Mouse (Mus musculus): ENCODE measurements around the gene Akap8. TPM values are rescaled to one million over a fixed set of nuclear protein-coding genes. Genes with fewer than 3 reads are reported as not detected.

Akap8 gene
- total and polyA plus RNA-seq, 3 experiments, result 67.3 to 272 (median 132) TPM

DNA sequence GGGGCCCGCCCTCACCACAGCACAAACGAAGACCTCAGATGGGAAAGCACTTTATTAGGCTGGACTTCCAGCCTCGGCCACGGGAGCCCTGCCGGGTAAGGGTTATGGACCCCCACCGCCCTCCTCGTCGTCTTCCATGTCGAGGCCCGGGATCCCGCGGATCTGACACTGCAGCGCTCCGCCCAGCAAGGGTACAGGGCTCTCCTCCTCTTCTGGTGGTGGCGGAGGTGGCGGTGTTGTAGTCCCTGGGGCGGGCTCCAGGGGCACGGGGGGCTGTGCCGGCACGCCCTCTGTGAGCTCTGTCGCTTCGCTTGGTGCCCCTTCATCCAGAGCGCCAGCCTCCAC lies 324 bp upstream of the Akap8 start:
- peak overlapping the region; percentile 93 for H3K4me3 ChIP-seq (ENCODE audit: low read depth, low read length)
- no peaks in the 10 kb centered on the region for H3K9me3 ChIP-seq (replicated peaks)
- no peaks in the 10 kb centered on the region for H3K27me3 ChIP-seq (ENCODE audit: insufficient read depth, low read length)
- TF ChIP-seq CTCF (IDR thresholded peaks at IDR 0.05; ENCODE audit: low read depth, low read length) (no peak), GATA2 (IDR thresholded peaks at IDR 0.05; ENCODE audit: borderline replicate concordance, low read depth, low read length) (no peak), GATA1 (IDR thresholded peaks at IDR 0.05; ENCODE audit: borderline replicate concordance, low read length) (no peak), TAL1 (conservative IDR thresholded peaks at IDR 0.05; ENCODE audit: low read depth, low read length) (no peak), POLR2AphosphoS5 (IDR thresholded peaks at IDR 0.05; ENCODE audit: insufficient replicate concordance, low read depth, low read length) (no peak)
- DNase-seq (ENCODE audit: low spot score) (peak; percentile 75), ATAC-seq (ENCODE audit: extremely low read depth, insufficient number of reproducible peaks, low FRiP score, poor library complexity, severe bottlenecking) (peak; percentile 24; the same call in 1 of the 2 replicates)
- H3K4me1 ChIP-seq (ENCODE audit: insufficient read depth, low read depth, low read length), result peaks cover 49% of the 10 kb centered on the region
- peaks cover 73% of the 10 kb centered on the region for H3K36me3 ChIP-seq (replicated peaks)

DNA sequence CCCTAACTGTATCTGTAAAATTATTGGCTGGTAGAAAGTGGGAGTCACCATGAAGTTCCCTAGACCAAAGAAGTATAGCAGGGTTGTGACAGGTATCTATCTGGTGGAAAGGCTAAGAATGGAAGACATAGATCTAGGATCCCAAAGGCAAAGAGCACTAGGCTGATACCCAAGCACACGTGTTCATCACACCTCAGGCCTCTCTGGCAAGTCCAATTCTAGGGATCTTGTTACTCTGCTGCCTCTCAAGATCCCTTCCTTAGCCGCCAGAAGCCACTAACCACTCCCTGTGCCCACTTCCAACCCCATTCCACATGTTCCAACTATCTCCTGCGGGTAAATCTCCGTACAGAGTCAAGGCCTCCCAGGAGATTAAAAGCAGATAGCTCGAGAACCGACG lies 1.1 kb downstream of the Akap8 start:
- H3K4me1 ChIP-seq (ENCODE audit: insufficient read depth, low read depth, low read length), result peaks cover 56% of the 10 kb centered on the region
- no peaks in the 10 kb centered on the region for H3K9me3 ChIP-seq (replicated peaks)
- DNase-seq (ENCODE audit: low spot score), result peak; percentile 26
- H3K36me3 ChIP-seq (replicated peaks), result peaks cover 75% of the 10 kb centered on the region
- peak overlapping the region; percentile 93 for H3K4me3 ChIP-seq (ENCODE audit: low read depth, low read length)
- H3K27me3 ChIP-seq (ENCODE audit: insufficient read depth, low read length), result no peaks in the 10 kb centered on the region
- no peak for TF ChIP-seq GATA1 (IDR thresholded peaks at IDR 0.05; ENCODE audit: borderline replicate concordance, low read length)
- TF ChIP-seq TAL1 (conservative IDR thresholded peaks at IDR 0.05; ENCODE audit: low read depth, low read length), result no peak
- TF ChIP-seq GATA2 (IDR thresholded peaks at IDR 0.05; ENCODE audit: borderline replicate concordance, low read depth, low read length), result no peak
- no peak for TF ChIP-seq POLR2AphosphoS5 (IDR thresholded peaks at IDR 0.05; ENCODE audit: insufficient replicate concordance, low read depth, low read length)
- no peak for TF ChIP-seq CTCF (IDR thresholded peaks at IDR 0.05; ENCODE audit: low read depth, low read length)
- no peak for ATAC-seq (ENCODE audit: extremely low read depth, insufficient number of reproducible peaks, low FRiP score, poor library complexity, severe bottlenecking)

DNA sequence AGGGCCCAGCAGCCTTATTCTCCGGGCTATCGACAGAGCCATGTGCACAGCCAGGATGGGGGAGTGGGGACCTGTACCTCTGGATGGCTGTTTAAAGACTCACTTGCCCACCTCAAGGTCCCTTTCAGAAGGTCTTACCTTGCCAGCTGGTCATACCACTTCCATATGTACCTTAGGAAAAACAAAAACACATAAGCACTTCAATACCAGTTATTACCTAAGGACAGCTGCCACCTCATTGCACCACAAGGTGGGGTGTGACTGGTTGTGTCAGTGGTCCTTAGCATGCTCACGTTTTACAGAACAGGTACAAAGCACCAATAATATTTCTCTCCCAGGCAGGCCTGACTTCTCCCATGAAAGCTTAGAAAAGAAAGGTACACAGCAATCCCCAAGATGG lies 3.3 kb downstream of the Akap8 start:
- no peak for TF ChIP-seq POLR2AphosphoS5 (IDR thresholded peaks at IDR 0.05; ENCODE audit: insufficient replicate concordance, low read depth, low read length)
- TF ChIP-seq CTCF (IDR thresholded peaks at IDR 0.05; ENCODE audit: low read depth, low read length), result no peak
- TF ChIP-seq GATA2 (IDR thresholded peaks at IDR 0.05; ENCODE audit: borderline replicate concordance, low read depth, low read length), result no peak
- no peak for TF ChIP-seq TAL1 (conservative IDR thresholded peaks at IDR 0.05; ENCODE audit: low read depth, low read length)
- TF ChIP-seq GATA1 (IDR thresholded peaks at IDR 0.05; ENCODE audit: borderline replicate concordance, low read length), result no peak
- DNase-seq (ENCODE audit: low spot score), result no peak
- Histone ChIP-seq H3K9me3 (replicated peaks) (no peaks in the 10 kb centered on the region), H3K4me1 (ENCODE audit: insufficient read depth, low read depth, low read length) (peaks cover 58% of the 10 kb centered on the region), H3K4me3 (ENCODE audit: low read depth, low read length) (no peak overlapping the region), H3K36me3 (replicated peaks) (peaks cover 80% of the 10 kb centered on the region), H3K27me3 (ENCODE audit: insufficient read depth, low read length) (no peaks in the 10 kb centered on the region)
- ATAC-seq (ENCODE audit: extremely low read depth, insufficient number of reproducible peaks, low FRiP score, poor library complexity, severe bottlenecking), result no peak

DNA sequence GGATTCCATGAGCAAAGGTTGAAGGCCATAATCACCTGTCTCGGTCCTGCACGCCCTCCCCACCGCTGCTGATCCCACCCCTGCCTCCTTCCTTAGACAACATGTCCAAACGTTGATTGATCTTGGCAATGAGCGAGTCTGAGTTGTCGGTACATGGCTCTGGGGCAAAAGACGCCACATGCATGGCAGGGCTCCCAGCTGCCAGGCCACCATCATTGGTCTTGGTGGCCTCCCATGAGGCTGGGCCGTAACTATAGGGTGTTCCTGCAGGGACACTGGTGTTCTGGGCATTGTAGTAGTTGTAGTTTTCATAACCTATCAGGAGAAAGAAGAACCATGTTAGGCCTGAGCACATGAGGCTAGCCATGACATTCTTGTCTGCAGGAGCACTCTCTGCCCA lies 4.0 kb downstream of the Akap8 start:
- Histone ChIP-seq H3K4me1 (ENCODE audit: insufficient read depth, low read depth, low read length) (peaks cover 57% of the 10 kb centered on the region), H3K9me3 (replicated peaks) (no peaks in the 10 kb centered on the region), H3K36me3 (replicated peaks) (peaks cover 81% of the 10 kb centered on the region), H3K4me3 (ENCODE audit: low read depth, low read length) (no peak overlapping the region), H3K27me3 (ENCODE audit: insufficient read depth, low read length) (no peaks in the 10 kb centered on the region)
- no peak for TF ChIP-seq POLR2AphosphoS5 (IDR thresholded peaks at IDR 0.05; ENCODE audit: insufficient replicate concordance, low read depth, low read length)
- TF ChIP-seq TAL1 (conservative IDR thresholded peaks at IDR 0.05; ENCODE audit: low read depth, low read length), result no peak
- TF ChIP-seq GATA2 (IDR thresholded peaks at IDR 0.05; ENCODE audit: borderline replicate concordance, low read depth, low read length), result no peak
- TF ChIP-seq CTCF (IDR thresholded peaks at IDR 0.05; ENCODE audit: low read depth, low read length), result no peak
- no peak for TF ChIP-seq GATA1 (IDR thresholded peaks at IDR 0.05; ENCODE audit: borderline replicate concordance, low read length)
- no peak for DNase-seq (ENCODE audit: low spot score)
- no peak for ATAC-seq (ENCODE audit: extremely low read depth, insufficient number of reproducible peaks, low FRiP score, poor library complexity, severe bottlenecking)

DNA sequence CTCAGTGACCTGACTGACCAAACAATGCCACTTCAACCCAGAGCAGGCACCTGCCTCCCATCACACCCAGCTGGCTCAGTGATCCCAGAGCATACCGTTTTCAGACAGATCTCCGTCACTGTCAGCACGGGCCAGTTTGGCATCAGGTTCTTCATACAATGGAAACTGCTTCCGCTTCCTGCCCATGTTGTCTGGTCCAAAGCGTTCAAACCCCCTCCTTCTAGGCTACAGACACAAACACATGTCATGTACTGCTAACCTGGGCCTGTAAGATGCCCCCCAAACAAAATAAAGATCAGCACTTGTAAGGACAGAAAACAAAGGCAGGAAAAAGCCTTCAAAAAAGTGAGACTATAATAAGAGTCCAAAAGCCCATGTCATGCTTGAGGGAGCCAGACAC lies 5.5 kb downstream of the Akap8 start:
- Histone ChIP-seq H3K27me3 (ENCODE audit: insufficient read depth, low read length) (no peaks in the 10 kb centered on the region), H3K36me3 (replicated peaks) (peaks cover 88% of the 10 kb centered on the region), H3K9me3 (replicated peaks) (no peaks in the 10 kb centered on the region), H3K4me3 (ENCODE audit: low read depth, low read length) (no peak overlapping the region), H3K4me1 (ENCODE audit: insufficient read depth, low read depth, low read length) (peaks cover 49% of the 10 kb centered on the region)
- TF ChIP-seq GATA2 (IDR thresholded peaks at IDR 0.05; ENCODE audit: borderline replicate concordance, low read depth, low read length) (no peak), TAL1 (conservative IDR thresholded peaks at IDR 0.05; ENCODE audit: low read depth, low read length) (no peak), GATA1 (IDR thresholded peaks at IDR 0.05; ENCODE audit: borderline replicate concordance, low read length) (no peak), CTCF (IDR thresholded peaks at IDR 0.05; ENCODE audit: low read depth, low read length) (no peak), POLR2AphosphoS5 (IDR thresholded peaks at IDR 0.05; ENCODE audit: insufficient replicate concordance, low read depth, low read length) (no peak)
- ATAC-seq (ENCODE audit: extremely low read depth, insufficient number of reproducible peaks, low FRiP score, poor library complexity, severe bottlenecking), result no peak
- no peak for DNase-seq (ENCODE audit: low spot score)

DNA sequence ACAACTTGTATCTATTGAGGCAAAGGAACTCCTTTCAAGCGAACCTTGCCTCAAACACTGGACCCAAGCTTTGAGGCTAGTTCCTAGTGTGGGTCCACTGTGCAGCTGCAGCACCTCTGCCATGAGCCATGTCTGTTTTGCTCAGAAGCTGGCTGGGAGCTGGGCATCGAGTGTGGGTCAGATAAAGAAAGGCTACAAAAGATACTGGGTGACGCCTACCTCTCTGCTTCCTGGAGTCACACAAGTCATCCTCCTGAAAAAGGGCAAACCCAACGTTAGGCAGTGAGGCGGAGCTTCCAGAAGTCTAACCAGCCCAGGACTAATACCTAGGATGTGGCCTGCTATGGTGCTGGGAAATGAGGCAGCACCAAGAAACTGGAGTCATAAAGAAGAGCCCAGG lies 7.1 kb downstream of the Akap8 start:
- H3K4me3 ChIP-seq (ENCODE audit: low read depth, low read length), result no peak overlapping the region
- ATAC-seq (ENCODE audit: extremely low read depth, insufficient number of reproducible peaks, low FRiP score, poor library complexity, severe bottlenecking), result no peak
- H3K9me3 ChIP-seq (replicated peaks), result no peaks in the 10 kb centered on the region
- TF ChIP-seq POLR2AphosphoS5 (IDR thresholded peaks at IDR 0.05; ENCODE audit: insufficient replicate concordance, low read depth, low read length) (no peak), TAL1 (conservative IDR thresholded peaks at IDR 0.05; ENCODE audit: low read depth, low read length) (no peak), GATA1 (IDR thresholded peaks at IDR 0.05; ENCODE audit: borderline replicate concordance, low read length) (no peak), CTCF (IDR thresholded peaks at IDR 0.05; ENCODE audit: low read depth, low read length) (no peak), GATA2 (IDR thresholded peaks at IDR 0.05; ENCODE audit: borderline replicate concordance, low read depth, low read length) (no peak)
- no peak for DNase-seq (ENCODE audit: low spot score)
- no peaks in the 10 kb centered on the region for H3K27me3 ChIP-seq (ENCODE audit: insufficient read depth, low read length)
- H3K4me1 ChIP-seq (ENCODE audit: insufficient read depth, low read depth, low read length), result peaks cover 55% of the 10 kb centered on the region
- H3K36me3 ChIP-seq (replicated peaks), result peaks cover 100% of the 10 kb centered on the region

Data from G1E (cell line).